ENCODE assay signal across 8 mouse cellular contexts in the genomic region with DNA sequence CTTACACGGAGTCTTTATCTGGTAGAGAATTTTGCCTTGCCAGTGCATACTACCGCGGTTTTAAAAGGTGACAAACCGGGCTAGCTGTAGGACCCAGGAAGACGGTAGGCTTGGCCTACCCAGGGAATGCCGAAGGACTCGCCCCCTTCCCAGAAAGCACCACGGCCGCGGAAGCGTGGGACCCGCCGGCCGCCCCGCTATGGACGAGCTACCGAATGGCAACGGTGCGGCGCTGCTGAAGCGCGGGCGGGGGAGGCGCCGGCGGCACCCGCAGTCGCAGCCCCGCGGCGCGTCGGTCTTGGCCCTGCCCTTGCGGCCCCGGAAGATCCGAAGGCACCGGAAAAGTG. TPM values are rescaled to one million over a fixed set of nuclear protein-coding genes. Genes with fewer than 3 reads are reported as not detected.
DNase-seq lines count a peak whose midpoint lies in the region; ATAC-seq and TF ChIP-seq lines count a peak whose summit lies in the region.

TSS of gene Riox1 (plus strand) at position 116 of the 347 bp plus-strand sequence.

- H3K27me3 ChIP-seq in forebrain, embryonic 10.5 days (ENCODE audit: poor library complexity, severe bottlenecking): no peaks in the 10 kb centered on the region
- H3K27me3 ChIP-seq in heart, embryonic 15.5 days: no peaks in the 10 kb centered on the region
- H3K27me3 ChIP-seq in liver, embryonic 14.5 days (ENCODE audit: control insufficient read depth, insufficient read depth, low read length): no peaks in the 10 kb centered on the region
- H3K27me3 ChIP-seq in neural tube, embryonic 11.5 days (ENCODE audit: control insufficient read depth, insufficient read depth, low read length): no peaks in the 10 kb centered on the region

- H3K4me3 ChIP-seq in brown adipose tissue, adult 24 weeks (ENCODE audit: insufficient read depth, low read depth, low read length): peak within 1 kb of the TSS; percentile 96
- H3K4me3 ChIP-seq in forebrain, embryonic 10.5 days: peak within 1 kb of the TSS; percentile 82
- peak within 1 kb of the TSS; percentile 96 for H3K4me3 ChIP-seq in heart, embryonic 15.5 days
- peak within 1 kb of the TSS; percentile 65 to 68 for H3K4me3 ChIP-seq in liver, embryonic 14.5 days (ENCODE audit: insufficient read depth in 1 of 2, low read depth in 2 of 2, low read length in 2 of 2)
- peak within 1 kb of the TSS; percentile 88 for H3K4me3 ChIP-seq in neural tube, embryonic 11.5 days (ENCODE audit: low read depth, low read length)

- H3K4me2 ChIP-seq in heart, embryonic 15.5 days: peak within 1 kb of the TSS; percentile 99
- H3K4me2 ChIP-seq in liver, embryonic 14.5 days (ENCODE audit: low read depth): peak within 1 kb of the TSS; percentile 80
- peak within 1 kb of the TSS; percentile 96 for H3K4me2 ChIP-seq in neural tube, embryonic 11.5 days (ENCODE audit: low read depth)

- H3K9ac ChIP-seq in heart, embryonic 15.5 days: peak within 1 kb of the TSS; percentile 87
- H3K9ac ChIP-seq in liver, embryonic 14.5 days (replicated peaks): peak within 1 kb of the TSS; percentile 70
- H3K9ac ChIP-seq in neural tube, embryonic 11.5 days (ENCODE audit: low read length): peak within 1 kb of the TSS; percentile 80

- no peak for TF ChIP-seq CTCF in liver, embryonic 14.5 days (IDR thresholded peaks at IDR 0.05; ENCODE audit: low read depth)

- DNase-seq in forebrain, embryonic 10.5 days (ENCODE audit: extremely low spot score, low spot score): peak; percentile 84
- DNase-seq in kidney, postnatal 25 days: peak; percentile 86 to 94
- DNase-seq in liver, embryonic 14.5 days (ENCODE audit: low read depth in 3 of 3, low spot score in 3 of 3): peak; percentile 64 to 71 (median 70)
- DNase-seq in neural tube, embryonic 11.5 days (ENCODE audit: low spot score): peak; percentile 89
- DNase-seq in telencephalon, adult 2 months (ENCODE audit: low read depth, low spot score): peak; percentile 91

- peak within 1 kb of the TSS; percentile 48 for H3K27ac ChIP-seq in brown adipose tissue, adult 24 weeks (replicated peaks; ENCODE audit: low read depth, low read length)
- peak within 1 kb of the TSS; percentile 95 for H3K27ac ChIP-seq in forebrain, embryonic 10.5 days
- peak within 1 kb of the TSS; percentile 87 for H3K27ac ChIP-seq in heart, embryonic 15.5 days
- no peak within 1 kb of the TSS; the same call in none of the 2 replicates for H3K27ac ChIP-seq in liver, embryonic 14.5 days
- H3K27ac ChIP-seq in neural tube, embryonic 11.5 days (ENCODE audit: low read depth, low read length): peak within 1 kb of the TSS; percentile 75

- under 1% methylated on average over 35 of the region's 37 CpGs for WGBS in forebrain, embryonic 10.5 days
- 0% methylated on average over 37 of the region's 37 CpGs for WGBS in heart, embryonic 15.5 days
- WGBS in liver, embryonic 14.5 days (ENCODE audit: insufficient replicate concordance): under 1% methylated on average over 37 of the region's 37 CpGs
- 0% methylated on average over 34 of the region's 37 CpGs for WGBS in neural tube, embryonic 11.5 days

- no peak for TF ChIP-seq EP300 in liver, embryonic 14.5 days (IDR thresholded peaks at IDR 0.05; ENCODE audit: low read depth)

- ATAC-seq in CD4-positive, CD25-positive, alpha-beta regulatory T cell, adult 4 months: peak; percentile 94
- ATAC-seq in heart, embryonic 15.5 days (replicated peaks; ENCODE audit: insufficient number of reproducible peaks, insufficient read depth, low FRiP score, low read depth): peak; percentile 88
- ATAC-seq in liver, embryonic 14.5 days (ENCODE audit: insufficient read depth): peak; percentile 84
- ATAC-seq in neural tube, embryonic 11.5 days (ENCODE audit: insufficient read depth, low FRiP score, low TSS enrichment): peak; percentile 94

- peaks cover 13% of the 10 kb centered on the region for H3K4me1 ChIP-seq in brown adipose tissue, adult 24 weeks (ENCODE audit: control insufficient read depth, insufficient read depth, insufficient read length, low read length)
- peaks cover 37% of the 10 kb centered on the region for H3K4me1 ChIP-seq in forebrain, embryonic 10.5 days
- H3K4me1 ChIP-seq in heart, embryonic 15.5 days (replicated peaks): peaks cover 27% of the 10 kb centered on the region
- H3K4me1 ChIP-seq in liver, embryonic 14.5 days (replicated peaks; ENCODE audit: control insufficient read depth in 2 of 2, insufficient read depth in 2 of 2, low read length in 1 of 2): peaks cover 13 to 41% of the 10 kb centered on the region in 2 experiments
- peaks cover 10% of the 10 kb centered on the region for H3K4me1 ChIP-seq in neural tube, embryonic 11.5 days (ENCODE audit: control insufficient read depth, insufficient read depth, low read length)

- H3K36me3 ChIP-seq in forebrain, embryonic 10.5 days (replicated peaks): peaks cover 36% of the 10 kb centered on the region
- H3K36me3 ChIP-seq in heart, embryonic 15.5 days: no peaks in the 10 kb centered on the region
- H3K36me3 ChIP-seq in liver, embryonic 14.5 days (replicated peaks; ENCODE audit: control insufficient read depth, insufficient read depth, low read depth): no peaks in the 10 kb centered on the region
- H3K36me3 ChIP-seq in neural tube, embryonic 11.5 days (ENCODE audit: control insufficient read depth, insufficient read depth, low read length): no peaks in the 10 kb centered on the region

- 0 out of 2 replicates have a peak, but pooled peaks cover 4% of the 10 kb centered on the region for H3K9me3 ChIP-seq in forebrain, embryonic 10.5 days
- no peaks in the 10 kb centered on the region for H3K9me3 ChIP-seq in heart, embryonic 15.5 days (replicated peaks)
- no peaks in the 10 kb centered on the region for H3K9me3 ChIP-seq in liver, embryonic 14.5 days (ENCODE audit: control insufficient read depth, low read length)
- no peaks in the 10 kb centered on the region for H3K9me3 ChIP-seq in neural tube, embryonic 11.5 days (ENCODE audit: control insufficient read depth, low read length)

RNA-seq across cellular contexts. Expression of gene Riox1, which starts in this region (rescaled TPM):
- polyA plus RNA-seq in CD4-positive, CD25-positive, alpha-beta regulatory T cell, adult 4 months (2017; shearing (Covaris generic)): 1 to 10 TPM in 1 of 2 experiments, under 1 TPM in 1; 0.94 to 1.7 TPM
- polyA plus RNA-seq in brown adipose tissue, adult 24 weeks (2012; ENCODE audit: insufficient read depth, insufficient read length, missing spikeins): 1.3 and 2.3 TPM in 2 replicates
- 14.3 and 15.4 TPM in 2 replicates for polyA plus RNA-seq in forebrain, embryonic 10.5 days (2016; fragmentation: Nextera tagmentation; extraction: Ambion mirVana)
- polyA plus RNA-seq in heart, embryonic 15.5 days (2015; fragmentation: Nextera tagmentation; extraction: Ambion mirVana): 7.9 and 10.2 TPM in 2 replicates
- 7.8 and 8.1 TPM in 2 replicates for polyA plus RNA-seq in liver, embryonic 14.5 days (2012; rRNA removed)
- polyA plus RNA-seq in liver, embryonic 14.5 days (2014; fragmentation: Nextera tagmentation; extraction: Ambion mirVana): 6.8 and 7.3 TPM in 2 replicates
- 17.8 and 18.9 TPM in 2 replicates for polyA plus RNA-seq in neural tube, embryonic 11.5 days (2014; fragmentation: Nextera tagmentation; extraction: Ambion mirVana)
